Mouse (Mus musculus): ENCODE data around the gene Zranb3. TPM values are rescaled to one million over a fixed set of nuclear protein-coding genes. Genes with fewer than 3 reads are reported as not detected.

Gene Zranb3
- polyA plus RNA-seq, 1 experiment = 0.56 TPM

- TF ChIP-seq CTCF (IDR thresholded peaks at IDR 0.05; ENCODE audit: extremely low read depth, insufficient read length, insufficient replicate concordance, low read depth, low read length) (no peak), POLR2A (IDR thresholded peaks at IDR 0.05; ENCODE audit: low read depth, low read length) (no peak)
- Histone ChIP-seq H3K4me1 (ENCODE audit: control insufficient read depth, insufficient read depth, insufficient read length, low read length) (no peaks in the 10 kb centered on the region), H3K36me3 (ENCODE audit: control insufficient read depth, insufficient read depth, low read length) (peaks cover 20% of the 10 kb centered on the region), H3K27me3 (ENCODE audit: control insufficient read depth, insufficient read depth, low read length) (no peaks in the 10 kb centered on the region), H3K27ac (ENCODE audit: insufficient read depth, low read depth, low read length) (no peak overlapping the region), H3K4me3 (ENCODE audit: low read depth, low read length) (no peak overlapping the region)
- WGBS = 86% methylated on average over 5 of the region's 5 CpGs
Observed at GRCm38 (mm10) chr1:127946615-127947249, 156.1 kb downstream of the Zranb3 start.

GRCm38 (mm10) chr1:127945696-127946575 is 156.9 kb downstream of the Zranb3 start:
- Histone ChIP-seq H3K27ac (ENCODE audit: insufficient read depth, low read depth, low read length) (no peak overlapping the region), H3K4me3 (ENCODE audit: low read depth, low read length) (no peak overlapping the region), H3K27me3 (ENCODE audit: control insufficient read depth, insufficient read depth, low read length) (no peaks in the 10 kb centered on the region), H3K4me1 (ENCODE audit: control insufficient read depth, insufficient read depth, insufficient read length, low read length) (no peaks in the 10 kb centered on the region), H3K36me3 (ENCODE audit: control insufficient read depth, insufficient read depth, low read length) (peaks cover 25% of the 10 kb centered on the region)
- 82% methylated on average over 3 of the region's 3 CpGs for WGBS
- no peak for TF ChIP-seq CTCF (IDR thresholded peaks at IDR 0.05; ENCODE audit: extremely low read depth, insufficient read length, insufficient replicate concordance, low read depth, low read length)
- no peak for TF ChIP-seq POLR2A (IDR thresholded peaks at IDR 0.05; ENCODE audit: low read depth, low read length)

- Histone ChIP-seq H3K4me3 (ENCODE audit: low read depth, low read length) (no peak overlapping the region), H3K36me3 (ENCODE audit: control insufficient read depth, insufficient read depth, low read length) (peaks cover 46% of the 10 kb centered on the region), H3K4me1 (ENCODE audit: control insufficient read depth, insufficient read depth, insufficient read length, low read length) (no peaks in the 10 kb centered on the region), H3K27ac (ENCODE audit: insufficient read depth, low read depth, low read length) (no peak overlapping the region), H3K27me3 (ENCODE audit: control insufficient read depth, insufficient read depth, low read length) (no peaks in the 10 kb centered on the region)
- WGBS = 69% methylated on average over 6 of the region's 6 CpGs
- no peak for TF ChIP-seq CTCF (IDR thresholded peaks at IDR 0.05; ENCODE audit: extremely low read depth, insufficient read length, insufficient replicate concordance, low read depth, low read length)
- no peak for TF ChIP-seq POLR2A (IDR thresholded peaks at IDR 0.05; ENCODE audit: low read depth, low read length)
Observed at GRCm38 (mm10) chr1:127943516-127943915, 159.3 kb downstream of the Zranb3 start.

GRCm38 (mm10) chr1:127942231-127942630 is 160.6 kb downstream of the Zranb3 start:
- Histone ChIP-seq H3K4me1 (ENCODE audit: control insufficient read depth, insufficient read depth, insufficient read length, low read length) (no peaks in the 10 kb centered on the region), H3K27me3 (ENCODE audit: control insufficient read depth, insufficient read depth, low read length) (no peaks in the 10 kb centered on the region), H3K27ac (ENCODE audit: insufficient read depth, low read depth, low read length) (no peak overlapping the region), H3K36me3 (ENCODE audit: control insufficient read depth, insufficient read depth, low read length) (peaks cover 56% of the 10 kb centered on the region), H3K4me3 (ENCODE audit: low read depth, low read length) (no peak overlapping the region)
- 86% methylated on average over 10 of the region's 10 CpGs for WGBS
- TF ChIP-seq CTCF (IDR thresholded peaks at IDR 0.05; ENCODE audit: extremely low read depth, insufficient read length, insufficient replicate concordance, low read depth, low read length) (no peak), POLR2A (IDR thresholded peaks at IDR 0.05; ENCODE audit: low read depth, low read length) (no peak)

GRCm38 (mm10) chr1:127937277-127937676 is 165.6 kb downstream of the Zranb3 start:
- WGBS = 85% methylated on average over 8 of the region's 8 CpGs
- Histone ChIP-seq H3K4me3 (ENCODE audit: low read depth, low read length) (no peak overlapping the region), H3K27me3 (ENCODE audit: control insufficient read depth, insufficient read depth, low read length) (no peaks in the 10 kb centered on the region), H3K4me1 (ENCODE audit: control insufficient read depth, insufficient read depth, insufficient read length, low read length) (no peaks in the 10 kb centered on the region), H3K27ac (ENCODE audit: insufficient read depth, low read depth, low read length) (no peak overlapping the region), H3K36me3 (ENCODE audit: control insufficient read depth, insufficient read depth, low read length) (peaks cover 60% of the 10 kb centered on the region)
- TF ChIP-seq CTCF (IDR thresholded peaks at IDR 0.05; ENCODE audit: extremely low read depth, insufficient read length, insufficient replicate concordance, low read depth, low read length) (no peak), POLR2A (IDR thresholded peaks at IDR 0.05; ENCODE audit: low read depth, low read length) (no peak)

- H3K27ac ChIP-seq (ENCODE audit: insufficient read depth, low read depth, low read length) = no peak overlapping the region
- no peak for TF ChIP-seq POLR2A (IDR thresholded peaks at IDR 0.05; ENCODE audit: low read depth, low read length)
- TF ChIP-seq CTCF (IDR thresholded peaks at IDR 0.05; ENCODE audit: extremely low read depth, insufficient read length, insufficient replicate concordance, low read depth, low read length) = no peak
- H3K36me3 ChIP-seq (ENCODE audit: control insufficient read depth, insufficient read depth, low read length) = peaks cover 53% of the 10 kb centered on the region
- 98% methylated on average over 5 of the region's 5 CpGs for WGBS
- H3K4me3 ChIP-seq (ENCODE audit: low read depth, low read length) = no peak overlapping the region
- H3K27me3 ChIP-seq (ENCODE audit: control insufficient read depth, insufficient read depth, low read length) = no peaks in the 10 kb centered on the region
- no peaks in the 10 kb centered on the region for H3K4me1 ChIP-seq (ENCODE audit: control insufficient read depth, insufficient read depth, insufficient read length, low read length)
Observed at GRCm38 (mm10) chr1:127934322-127934721, 168.5 kb downstream of the Zranb3 start.

GRCm38 (mm10) chr1:127933405-127933804 is 169.4 kb downstream of the Zranb3 start:
- Histone ChIP-seq H3K4me3 (ENCODE audit: low read depth, low read length) (no peak overlapping the region), H3K4me1 (ENCODE audit: control insufficient read depth, insufficient read depth, insufficient read length, low read length) (no peaks in the 10 kb centered on the region), H3K36me3 (ENCODE audit: control insufficient read depth, insufficient read depth, low read length) (peaks cover 46% of the 10 kb centered on the region), H3K27ac (ENCODE audit: insufficient read depth, low read depth, low read length) (no peak overlapping the region), H3K27me3 (ENCODE audit: control insufficient read depth, insufficient read depth, low read length) (no peaks in the 10 kb centered on the region)
- TF ChIP-seq POLR2A (IDR thresholded peaks at IDR 0.05; ENCODE audit: low read depth, low read length) (no peak), CTCF (IDR thresholded peaks at IDR 0.05; ENCODE audit: extremely low read depth, insufficient read length, insufficient replicate concordance, low read depth, low read length) (no peak)
- 24% methylated on average over 2 of the region's 2 CpGs for WGBS
